Mouse (Mus musculus) neural tube, embryonic 15.5 days (tissue): Measurements from ENCODE around the gene Mcur1. TPM values are rescaled to one million over a fixed set of nuclear protein-coding genes. Genes with fewer than 3 reads are reported as not detected.

Experiments
- ATAC-seq: fragments of 200-750 bp; cut with Nextera tagmentation; 2 replicates; pipeline ENCODE4 v1.8.0; 2017; ENCODE audit warnings: mild to moderate bottlenecking, moderate TSS enrichment, moderate library complexity; ENCODE audit not compliant: low FRiP score
- H3K27ac ChIP-seq: fragments of 300-500 bp; sonication (generic); replicated peaks from 2 replicates; pipeline ENCODE4 v1.5.1; 2015; ENCODE audit warnings: mild to moderate bottlenecking, inconsistent platforms
- H3K27me3 ChIP-seq: fragments of 300-500 bp; sonication (generic); replicated peaks from 2 replicates; pipeline ENCODE4 v1.6.1; 2015; ENCODE audit warnings: inconsistent platforms
- H3K36me3 ChIP-seq: fragments of 300-500 bp; sonication (generic); 2 replicates; pipeline ENCODE4 v1.6.1; 2015; ENCODE audit warnings: inconsistent platforms
- H3K4me1 ChIP-seq: fragments of 300-500 bp; sonication (generic); 2 replicates; pipeline ENCODE4 v1.6.1; 2015; ENCODE audit warnings: inconsistent platforms
- H3K4me2 ChIP-seq: fragments of 300-500 bp; sonication (generic); 2 replicates; pipeline ENCODE4 v1.6.1; 2015; ENCODE audit warnings: inconsistent platforms, mild to moderate bottlenecking, moderate library complexity
- H3K4me3 ChIP-seq: fragments of 300-500 bp; sonication (generic); replicated peaks from 2 replicates; pipeline ENCODE4 v1.5.1; 2015; ENCODE audit warnings: mild to moderate bottlenecking, inconsistent platforms
- H3K9ac ChIP-seq: fragments of 300-500 bp; sonication (generic); replicated peaks from 2 replicates; pipeline ENCODE4 v1.6.1; 2015; ENCODE audit warnings: mild to moderate bottlenecking, inconsistent platforms
- H3K9me3 ChIP-seq: fragments of 300-500 bp; sonication (generic); replicated peaks from 2 replicates; pipeline ENCODE4 v1.6.1; 2016; ENCODE audit warnings: inconsistent platforms
- WGBS: fragments of 180-500 bp; shearing (Covaris S2); methylation state at CpG from one replicate; pipeline ENCODE4 v1.1.7; 2015; ENCODE audit warnings: mixed read lengths; 5-methylcytosine and 5-hydroxymethylcytosine counted together
- polyA plus RNA-seq: library from polyadenylated mRNA; unstranded; fragments of >200 nt; fragmentation: Nextera tagmentation; extraction: Ambion mirVana; gene quantifications from 2 replicates; pipeline ENCODE4 v1.2.1, GENCODE M21; 2015

Mcur1 gene
- polyA plus RNA-seq, 1 experiment from 2014 or later: 6.5 TPM

- Histone ChIP-seq H3K36me3 (no peaks in the 10 kb centered on the region), H3K27ac (no peak overlapping the region), H3K4me3 (no peak overlapping the region), H3K9me3 (no peaks in the 10 kb centered on the region), H3K4me1 (peaks cover 15% of the 10 kb centered on the region), H3K9ac (no peak overlapping the region), H3K4me2 (no peak overlapping the region), H3K27me3 (no peaks in the 10 kb centered on the region)
- 79% methylated on average over 7 of the region's 7 CpGs for whole genome bisulfite sequencing
- ATAC-seq: no peak
Observed at GRCm38 (mm10) chr13:43523906-43524480, 36.0 kb downstream of the Mcur1 start.

GRCm38 (mm10) chr13:43521940-43522339 is 38.1 kb downstream of the Mcur1 start:
- no peaks in the 10 kb centered on the region for H3K27me3 ChIP-seq
- no peak for ATAC-seq
- no peaks in the 10 kb centered on the region for H3K9me3 ChIP-seq
- H3K4me3 ChIP-seq: no peak overlapping the region
- H3K4me2 ChIP-seq: no peak overlapping the region
- H3K9ac ChIP-seq: no peak overlapping the region
- H3K27ac ChIP-seq: no peak overlapping the region
- WGBS: 93% methylated on average over 5 of the region's 5 CpGs
- peaks cover 22% of the 10 kb centered on the region for H3K4me1 ChIP-seq
- H3K36me3 ChIP-seq: no peaks in the 10 kb centered on the region

DNA sequence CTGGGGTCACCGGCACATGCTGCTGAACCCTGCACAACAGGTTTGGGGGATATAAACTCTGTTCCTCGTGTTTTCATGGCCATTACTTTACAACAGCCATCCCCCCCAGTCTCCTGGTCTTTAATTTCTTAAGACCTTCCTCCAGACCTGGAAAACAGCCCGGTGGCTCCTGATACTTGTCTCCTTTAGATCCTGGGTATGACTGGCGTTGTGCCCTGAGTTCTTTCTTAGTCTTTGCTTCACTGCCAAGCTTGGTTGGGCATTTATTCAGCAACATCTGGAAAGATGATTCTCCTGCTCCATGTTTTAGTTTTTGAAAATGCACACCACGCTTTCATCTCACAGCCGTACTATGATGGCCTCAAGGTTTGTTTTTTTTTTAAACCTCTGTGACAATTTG is 40.7 kb downstream of the Mcur1 start:
- 78% methylated on average over 6 of the region's 6 CpGs for WGBS
- Histone ChIP-seq H3K36me3 (no peaks in the 10 kb centered on the region), H3K27me3 (no peaks in the 10 kb centered on the region), H3K9me3 (no peaks in the 10 kb centered on the region), H3K27ac (no peak overlapping the region), H3K4me3 (no peak overlapping the region), H3K4me2 (no peak overlapping the region), H3K9ac (no peak overlapping the region), H3K4me1 (peaks cover 8% of the 10 kb centered on the region; the same call in 1 of the 2 replicates)
- no peak for ATAC-seq

GRCm38 (mm10) chr13:43517371-43517770 is 42.6 kb downstream of the Mcur1 start:
- Histone ChIP-seq H3K4me2 (no peak overlapping the region), H3K4me1 (peaks cover 8% of the 10 kb centered on the region; the same call in 1 of the 2 replicates), H3K9me3 (no peaks in the 10 kb centered on the region), H3K27me3 (no peaks in the 10 kb centered on the region), H3K36me3 (no peaks in the 10 kb centered on the region), H3K27ac (no peak overlapping the region), H3K4me3 (no peak overlapping the region), H3K9ac (no peak overlapping the region)
- WGBS: 48% methylated on average over 8 of the region's 8 CpGs
- no peak for ATAC-seq

GRCm38 (mm10) chr13:43516931-43517330 is 43.1 kb downstream of the Mcur1 start:
- Histone ChIP-seq H3K4me2 (no peak overlapping the region), H3K4me1 (peaks cover 8% of the 10 kb centered on the region; the same call in 1 of the 2 replicates), H3K27me3 (no peaks in the 10 kb centered on the region), H3K36me3 (no peaks in the 10 kb centered on the region), H3K9ac (no peak overlapping the region), H3K4me3 (no peak overlapping the region), H3K9me3 (no peaks in the 10 kb centered on the region), H3K27ac (no peak overlapping the region)
- no peak for ATAC-seq
- WGBS: 17% methylated on average over 6 of the region's 6 CpGs

DNA sequence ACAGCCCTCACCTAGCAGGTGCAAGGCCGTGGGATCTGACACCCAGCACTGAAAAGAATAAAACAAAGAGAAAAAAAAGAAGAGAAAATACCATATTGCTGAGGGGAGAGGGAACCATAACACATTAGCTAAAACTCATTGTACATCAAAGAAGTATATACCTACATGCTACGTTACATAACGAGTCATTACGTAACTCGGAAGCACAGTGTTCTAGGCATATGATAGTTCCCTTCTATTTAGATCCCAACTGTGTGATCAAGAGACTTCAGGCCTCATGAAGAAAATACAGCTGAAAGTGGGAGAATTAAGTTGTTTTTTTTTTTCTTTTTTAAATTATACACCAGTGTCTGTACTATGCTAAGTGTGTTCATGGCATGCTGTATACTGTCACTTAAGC is 43.9 kb downstream of the Mcur1 start:
- Histone ChIP-seq H3K27ac (no peak overlapping the region), H3K27me3 (no peaks in the 10 kb centered on the region), H3K36me3 (no peaks in the 10 kb centered on the region), H3K9me3 (no peaks in the 10 kb centered on the region), H3K9ac (no peak overlapping the region), H3K4me1 (peaks cover 8% of the 10 kb centered on the region; the same call in 1 of the 2 replicates), H3K4me2 (no peak overlapping the region), H3K4me3 (no peak overlapping the region)
- WGBS: 94% methylated on average over 5 of the region's 5 CpGs
- no peak for ATAC-seq

DNA sequence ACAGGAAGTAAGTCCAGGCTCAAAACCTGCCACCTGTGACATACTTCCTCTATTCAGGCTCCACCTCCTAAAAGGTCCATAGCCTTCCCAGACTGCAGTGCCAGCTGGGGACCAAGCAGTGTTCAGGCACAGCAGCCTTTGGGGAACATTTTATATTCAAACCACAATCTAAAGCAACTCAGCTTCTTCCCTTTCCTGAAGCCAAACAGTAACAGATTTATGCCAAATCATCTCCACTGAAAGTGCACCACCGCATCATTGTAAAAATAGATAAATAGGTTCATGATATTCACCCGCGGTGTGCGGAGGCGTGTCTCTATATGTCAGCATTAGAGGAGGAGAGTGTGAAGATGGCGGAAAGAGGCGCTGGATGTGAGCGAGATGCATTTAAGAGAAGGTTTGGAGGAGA is 45.0 kb downstream of the Mcur1 start:
- no peaks in the 10 kb centered on the region for H3K9me3 ChIP-seq
- no peak overlapping the region for H3K27ac ChIP-seq
- H3K4me2 ChIP-seq: 0 out of 2 replicates have a peak overlapping the region, but pooled peaks have one; percentile 7
- no peak overlapping the region for H3K4me3 ChIP-seq
- no peaks in the 10 kb centered on the region for H3K27me3 ChIP-seq
- H3K36me3 ChIP-seq: no peaks in the 10 kb centered on the region
- peaks cover 8% of the 10 kb centered on the region; the same call in 1 of the 2 replicates for H3K4me1 ChIP-seq
- 78% methylated on average over 8 of the region's 8 CpGs for WGBS
- no peak overlapping the region for H3K9ac ChIP-seq
- ATAC-seq: no peak

DNA sequence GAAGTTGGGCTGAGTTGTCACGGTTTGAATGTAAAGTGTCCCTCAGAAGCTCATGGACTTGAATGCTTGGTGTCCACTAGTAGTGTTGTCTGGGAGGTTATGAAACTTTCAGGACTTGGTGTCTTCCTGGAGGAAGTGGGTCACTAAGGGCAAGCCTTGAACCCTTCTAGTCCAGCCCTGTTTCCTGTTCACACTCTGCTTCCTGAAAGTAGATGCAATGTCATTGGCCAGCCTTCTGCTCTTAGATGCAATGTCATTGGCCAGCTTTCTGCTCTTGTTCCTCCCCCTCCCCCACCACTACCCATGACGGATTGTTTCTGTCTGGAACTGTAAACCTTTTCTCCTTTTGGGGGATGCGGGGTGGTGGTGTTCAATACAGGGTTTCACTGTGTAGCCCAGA is 47.3 kb downstream of the Mcur1 start:
- Histone ChIP-seq H3K9ac (no peak overlapping the region), H3K4me2 (no peak overlapping the region), H3K4me3 (no peak overlapping the region), H3K4me1 (peaks cover 8% of the 10 kb centered on the region; the same call in 1 of the 2 replicates), H3K27me3 (no peaks in the 10 kb centered on the region), H3K27ac (no peak overlapping the region), H3K36me3 (no peaks in the 10 kb centered on the region), H3K9me3 (no peaks in the 10 kb centered on the region)
- ATAC-seq: no peak
- 81% methylated on average over 3 of the region's 3 CpGs for WGBS

- no peaks in the 10 kb centered on the region for H3K9me3 ChIP-seq
- no peak overlapping the region for H3K27ac ChIP-seq
- no peaks in the 10 kb centered on the region for H3K27me3 ChIP-seq
- H3K9ac ChIP-seq: no peak overlapping the region
- H3K4me3 ChIP-seq: no peak overlapping the region
- no peaks in the 10 kb centered on the region for H3K36me3 ChIP-seq
- ATAC-seq: no peak
- no peak overlapping the region for H3K4me2 ChIP-seq
- WGBS: 91% methylated on average over 3 of the region's 3 CpGs
- peaks cover 11% of the 10 kb centered on the region for H3K4me1 ChIP-seq
Observed at GRCm38 (mm10) chr13:43505798-43506197, 54.2 kb downstream of the Mcur1 start.

DNA sequence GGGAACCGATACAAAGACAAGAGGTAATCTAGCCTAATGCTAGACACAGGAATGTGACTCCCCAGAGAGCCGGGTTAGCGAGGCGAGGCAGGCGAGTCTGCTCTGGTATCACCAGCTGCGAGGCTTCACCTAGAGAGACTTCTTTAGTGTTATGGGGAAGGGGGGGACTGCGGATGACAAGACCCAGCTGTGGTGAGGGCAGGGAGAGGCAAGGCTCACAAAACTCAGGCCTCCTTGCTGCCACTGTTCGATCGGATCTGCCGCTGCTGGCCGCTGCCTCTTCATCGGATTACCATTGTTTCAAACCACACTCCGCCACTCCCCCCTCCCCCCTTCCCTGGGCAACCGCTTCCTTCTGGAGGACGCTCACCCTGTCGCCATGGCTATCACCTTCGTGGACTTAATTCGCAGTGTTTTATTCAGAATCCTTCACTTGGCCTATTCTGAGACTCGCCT is 56.6 kb downstream of the Mcur1 start:
- peak; percentile 65; the same call in 1 of the 2 replicates for ATAC-seq
- no peaks in the 10 kb centered on the region for H3K36me3 ChIP-seq
- under 1% methylated on average over 19 of the region's 19 CpGs for WGBS

DNA sequence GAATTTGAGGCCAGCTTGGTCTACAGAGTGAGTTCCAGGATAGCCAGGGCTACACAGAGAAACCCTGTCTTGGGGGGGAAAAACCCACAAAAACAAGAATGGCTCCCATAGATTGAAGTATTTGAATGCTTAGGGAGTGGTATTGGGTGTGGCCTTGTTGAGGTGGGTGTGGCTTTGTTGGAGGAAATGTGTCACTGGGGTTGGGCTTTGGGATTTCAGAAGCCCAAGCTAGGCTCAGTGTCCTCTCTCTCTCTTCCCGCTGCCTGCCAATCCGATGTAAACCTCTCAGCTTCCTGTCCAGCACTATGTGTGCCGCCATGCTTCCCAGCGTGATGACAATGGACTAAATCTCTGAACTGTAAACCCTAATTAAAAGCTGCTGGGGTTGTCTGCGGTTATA is 58.4 kb downstream of the Mcur1 start:
- ATAC-seq: no peak
- Histone ChIP-seq H3K4me1 (peaks cover 11% of the 10 kb centered on the region), H3K4me3 (no peak overlapping the region), H3K9me3 (no peaks in the 10 kb centered on the region), H3K27me3 (no peaks in the 10 kb centered on the region), H3K36me3 (no peaks in the 10 kb centered on the region), H3K4me2 (no peak overlapping the region), H3K27ac (no peak overlapping the region), H3K9ac (no peak overlapping the region)
- WGBS: 81% methylated on average over 5 of the region's 5 CpGs

More for the DNA sequence above, 56.6 kb downstream of the Mcur1 start:
- Histone ChIP-seq H3K27ac (peak overlapping the region; percentile 75), H3K9me3 (no peaks in the 10 kb centered on the region), H3K9ac (peak overlapping the region; percentile 31; the same call in 1 of the 2 replicates), H3K4me1 (peaks cover 11% of the 10 kb centered on the region), H3K4me2 (peak overlapping the region; percentile 54), H3K27me3 (no peaks in the 10 kb centered on the region), H3K4me3 (peak overlapping the region; percentile 23)

DNA sequence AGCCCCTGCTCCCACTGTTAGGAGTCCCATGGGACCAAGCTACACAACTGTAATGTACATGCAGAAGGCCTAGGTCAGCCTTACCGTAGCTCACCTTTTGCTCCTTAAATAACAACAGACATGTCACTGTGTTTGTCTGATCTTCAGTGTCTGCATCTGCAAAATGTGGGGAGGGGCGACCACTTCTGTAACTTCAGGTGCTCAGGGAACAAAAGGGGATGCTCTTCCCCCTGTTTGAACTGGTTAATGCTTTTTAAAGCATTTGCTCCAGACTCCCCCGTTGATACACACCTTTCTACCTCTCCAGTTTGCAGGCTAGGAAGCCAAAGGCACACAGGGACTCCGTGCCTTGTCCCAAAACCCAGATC is 59.5 kb downstream of the Mcur1 start:
- no peak overlapping the region for H3K4me3 ChIP-seq
- H3K9ac ChIP-seq: no peak overlapping the region
- 93% methylated on average over 4 of the region's 4 CpGs for WGBS
- H3K27ac ChIP-seq: no peak overlapping the region
- H3K4me1 ChIP-seq: peaks cover 11% of the 10 kb centered on the region
- no peaks in the 10 kb centered on the region for H3K9me3 ChIP-seq
- H3K27me3 ChIP-seq: no peaks in the 10 kb centered on the region
- no peak for ATAC-seq
- no peak overlapping the region for H3K4me2 ChIP-seq
- no peaks in the 10 kb centered on the region for H3K36me3 ChIP-seq
